Mouse (Mus musculus): ENCODE data around the gene Nprl2. TPM values are rescaled to one million over a fixed set of nuclear protein-coding genes. Genes with fewer than 3 reads are reported as not detected.
"Not testable (repeated sequence)": the region's sequence is repeated elsewhere in the genome, so short reads cannot be mapped to it uniquely, and the experiment has no call there.

The Nprl2 gene
- total RNA-seq, 2 experiments from 2014 or later, result 44.2 to 45.2 TPM

GRCm38 (mm10) chr9:107566855-107567254 lies 24.8 kb downstream of the Nprl2 start:
- peak overlapping the region; percentile 19; the same call in 1 of the 2 replicates for H3K4me3 ChIP-seq
- peak; percentile 46 for TF ChIP-seq CTCF (conservative IDR thresholded peaks at IDR 0.05)
- DNase-seq (ENCODE audit: low spot score in 2 of 2), result no peak
- peak overlapping the region; percentile 96 for H3K27ac ChIP-seq

- DNase-seq (ENCODE audit: low spot score in 2 of 2), result no peak
- H3K27ac ChIP-seq, result peak within 1 kb of the TSS; percentile 96
- H3K4me3 ChIP-seq, result peak within 1 kb of the TSS; percentile 91
- TF ChIP-seq CTCF (conservative IDR thresholded peaks at IDR 0.05), result no peak
These were observed 25.8 kb downstream of the Nprl2 start, which contains the start of gene Hyal2 for GRCm38 (mm10) chr9:107567702-107568319. Gene Hyal2, plus strand, starts transcription at chr9:107567945.

- peak; percentile 79 for DNase-seq (ENCODE audit: low spot score in 2 of 2)
- no peak for TF ChIP-seq CTCF (conservative IDR thresholded peaks at IDR 0.05)
- H3K27ac ChIP-seq, result peak overlapping the region; percentile 96
- H3K4me3 ChIP-seq, result peak overlapping the region; percentile 91
These were observed 26.6 kb downstream of the Nprl2 start for GRCm38 (mm10) chr9:107568331-107569261.

GRCm38 (mm10) chr9:107569270-107569669 lies 27.2 kb downstream of the Nprl2 start:
- Histone ChIP-seq H3K27ac (peak overlapping the region; percentile 96), H3K4me3 (peak overlapping the region; percentile 91)
- TF ChIP-seq CTCF (conservative IDR thresholded peaks at IDR 0.05), result no peak
- DNase-seq (ENCODE audit: low spot score in 2 of 2), result no peak

GRCm38 (mm10) chr9:107570016-107570415 lies 28.0 kb downstream of the Nprl2 start:
- DNase-seq (ENCODE audit: low spot score in 2 of 2), result no peak
- Histone ChIP-seq H3K27ac (no peak overlapping the region; the same call in 1 of the 2 replicates), H3K4me3 (peak overlapping the region; percentile 91)
- TF ChIP-seq CTCF (conservative IDR thresholded peaks at IDR 0.05), result no peak

- H3K27ac ChIP-seq, result no peak overlapping the region
- DNase-seq (ENCODE audit: low spot score in 2 of 2), result no peak
- no peak overlapping the region; the same call in 1 of the 2 replicates for H3K4me3 ChIP-seq
- no peak for TF ChIP-seq CTCF (conservative IDR thresholded peaks at IDR 0.05)
These were observed 28.8 kb downstream of the Nprl2 start for GRCm38 (mm10) chr9:107570845-107571244.

GRCm38 (mm10) chr9:107571534-107572326 lies 29.7 kb downstream of the Nprl2 start:
- H3K4me3 ChIP-seq, result no peak overlapping the region
- no peak for DNase-seq (ENCODE audit: low spot score in 2 of 2)
- H3K27ac ChIP-seq, result no peak overlapping the region
- no peak for TF ChIP-seq CTCF (conservative IDR thresholded peaks at IDR 0.05)

- Histone ChIP-seq H3K4me3 (no peak overlapping the region), H3K27ac (no peak overlapping the region)
- TF ChIP-seq CTCF (conservative IDR thresholded peaks at IDR 0.05), result no peak
- DNase-seq (ENCODE audit: low spot score in 2 of 2), result no peak
These were observed 30.3 kb downstream of the Nprl2 start for GRCm38 (mm10) chr9:107572327-107572662.

GRCm38 (mm10) chr9:107573774-107574173 lies 31.7 kb downstream of the Nprl2 start:
- DNase-seq (ENCODE audit: low spot score in 2 of 2); H3K4me3 ChIP-seq; H3K27ac ChIP-seq: not testable (repeated sequence)
- TF ChIP-seq CTCF (conservative IDR thresholded peaks at IDR 0.05), result peak; percentile 56

- no peak for TF ChIP-seq CTCF (conservative IDR thresholded peaks at IDR 0.05)
- Histone ChIP-seq H3K27ac (no peak overlapping the region), H3K4me3 (no peak overlapping the region)
- no peak for DNase-seq (ENCODE audit: low spot score in 2 of 2)
These were observed 33.7 kb downstream of the Nprl2 start for GRCm38 (mm10) chr9:107575579-107576356.

- DNase-seq (ENCODE audit: low spot score in 2 of 2), result peak; percentile 47 to 58
- H3K27ac ChIP-seq, result peak within 1 kb of the TSS; percentile 76
- TF ChIP-seq CTCF (conservative IDR thresholded peaks at IDR 0.05), result no peak
- peak within 1 kb of the TSS; percentile 47 for H3K4me3 ChIP-seq
These were observed 34.5 kb downstream of the Nprl2 start, which contains the start of gene Hyal1 for GRCm38 (mm10) chr9:107576357-107577107. Gene Hyal1, plus strand, starts transcription at chr9:107576927.
